Mouse (Mus musculus) heart, adult 9 months (tissue): ENCODE measurements at regions not wholly inside any gene's neighbourhood (a gene's known extent, or its start where the extent isn't known, plus 50 kb on each side); places are given as distances from the start of the nearest gene placed in this dataset.

Experiments
- DNase-seq, 2 experiments: peaks; one replicate each; pipeline ENCODE4 v3.0.0; 2022; ENCODE audit warnings: low spot score in 2 of 2

DNA sequence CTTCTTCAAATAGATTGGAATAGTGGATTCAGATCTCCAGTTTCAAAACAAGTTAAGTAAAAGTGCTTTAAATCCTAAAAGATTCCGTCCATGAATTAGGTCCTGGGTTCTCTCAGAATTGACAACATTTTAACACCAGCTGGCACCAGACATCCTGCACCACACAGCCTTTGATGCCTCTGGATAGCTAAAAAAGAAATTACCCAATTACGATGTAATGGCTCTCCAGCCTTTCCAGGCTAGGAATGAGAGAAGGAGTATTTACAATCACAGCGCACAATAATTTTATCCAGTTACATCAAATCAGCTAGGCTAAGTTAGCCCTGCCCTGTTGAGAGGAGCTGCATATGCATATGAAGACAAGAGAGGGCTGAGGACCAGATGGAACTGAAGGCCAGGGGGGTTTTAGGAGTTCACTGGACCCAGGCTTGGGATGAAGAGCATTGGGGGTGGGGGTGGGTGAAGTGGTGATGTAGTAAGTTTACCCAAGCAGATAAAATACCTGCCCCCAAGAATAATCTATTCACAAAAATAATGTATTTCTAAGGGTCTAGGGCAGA lies 455.8 kb upstream of the Tle4 start:
- DNase-seq = no peak

DNA sequence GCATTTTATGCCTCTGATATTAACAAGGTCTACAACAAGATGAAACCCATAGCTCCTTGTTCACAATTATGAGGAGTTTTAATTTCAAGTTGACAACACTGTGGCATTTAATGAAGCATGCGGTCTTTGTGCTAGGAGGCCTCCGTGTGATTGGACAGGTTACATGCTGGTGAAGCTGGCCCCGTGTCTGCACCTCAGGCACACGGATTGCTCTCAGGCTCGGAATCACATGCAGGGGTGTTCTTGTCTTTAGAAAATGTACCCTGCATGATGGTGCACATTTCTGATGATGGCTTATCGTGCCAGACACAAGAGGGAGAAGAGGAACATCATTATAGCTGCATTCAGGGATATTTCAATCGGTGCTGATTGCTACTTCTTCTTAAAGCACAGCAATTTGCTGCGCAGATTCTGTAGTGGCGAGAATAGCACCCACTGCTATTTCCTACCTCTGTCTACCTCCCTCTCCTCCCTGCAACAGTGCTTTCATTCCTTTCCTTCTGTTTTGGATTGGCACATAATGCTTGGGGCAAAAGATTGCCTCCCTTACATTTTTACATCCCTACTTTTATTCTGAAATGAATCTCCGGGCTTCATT lies 454.9 kb upstream of the Tle4 start:
- DNase-seq = no peak

DNA sequence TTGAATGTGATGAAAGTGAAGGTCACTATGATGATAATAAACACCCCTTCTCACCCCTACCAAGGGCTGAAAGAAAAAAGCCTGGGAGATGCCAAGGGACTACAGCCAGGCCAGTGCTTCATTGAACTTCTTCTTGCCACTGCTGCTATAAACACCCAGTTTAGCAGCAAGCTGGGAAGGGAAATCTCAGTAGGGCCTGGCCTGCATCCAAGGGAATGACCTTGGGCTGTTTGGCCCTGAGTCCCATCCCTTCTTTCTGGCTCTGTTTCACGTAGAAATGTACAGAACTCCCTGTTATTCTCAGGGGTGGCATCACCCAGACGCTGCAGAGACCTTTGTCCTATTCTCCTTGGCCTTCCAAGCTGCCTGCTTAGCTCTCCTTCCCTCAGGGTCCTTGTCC lies 450.0 kb upstream of the Tle4 start:
- no peak for DNase-seq

DNA sequence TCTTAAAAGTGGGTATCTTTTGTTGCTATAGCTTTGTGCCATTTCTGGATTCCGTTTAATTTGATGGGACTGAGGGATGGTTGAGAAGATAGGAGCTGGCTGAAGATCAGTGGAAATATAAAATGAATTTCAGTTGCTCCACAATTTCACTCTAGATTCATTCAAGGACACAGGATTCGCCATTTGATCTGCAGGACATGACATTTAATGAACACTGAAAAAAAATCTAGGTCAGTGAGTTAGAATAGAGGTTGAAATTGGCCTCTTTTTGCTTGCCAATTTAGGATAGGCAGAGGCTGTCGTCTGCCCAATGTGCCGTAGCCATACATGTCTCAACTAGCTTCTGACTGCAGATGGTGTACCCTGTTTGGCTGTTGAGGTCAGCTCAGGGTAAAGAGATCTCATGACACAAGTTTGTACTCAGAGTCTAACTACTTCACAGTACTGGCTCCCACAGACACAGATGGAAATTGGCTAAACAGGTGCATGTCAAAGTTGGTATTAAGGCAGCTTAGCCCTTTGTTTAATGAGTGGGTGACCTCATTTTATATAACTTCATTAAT lies 449.5 kb upstream of the Tle4 start:
- no peak for DNase-seq

DNA sequence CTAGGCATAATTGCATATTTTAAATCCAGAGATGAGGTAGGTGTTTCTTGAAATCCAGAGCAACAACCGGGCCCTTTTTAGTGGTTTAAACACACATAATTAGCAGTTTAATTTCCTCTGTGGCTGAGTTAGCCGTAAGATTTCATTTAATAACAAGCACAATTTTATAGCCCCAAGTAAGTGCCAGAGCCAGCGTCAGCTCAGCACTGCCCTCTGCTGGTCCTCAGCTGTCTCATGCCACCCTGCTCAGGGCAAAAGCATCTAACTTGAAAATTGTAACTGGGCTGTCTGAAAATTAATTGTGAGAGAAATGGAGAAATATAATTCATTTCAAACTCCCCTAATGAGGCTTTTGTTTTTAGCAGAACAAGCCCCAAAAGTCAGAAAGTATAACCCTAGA lies 437.7 kb upstream of the Tle4 start:
- DNase-seq = peak in 1 of 2 experiments; percentile 6

DNA sequence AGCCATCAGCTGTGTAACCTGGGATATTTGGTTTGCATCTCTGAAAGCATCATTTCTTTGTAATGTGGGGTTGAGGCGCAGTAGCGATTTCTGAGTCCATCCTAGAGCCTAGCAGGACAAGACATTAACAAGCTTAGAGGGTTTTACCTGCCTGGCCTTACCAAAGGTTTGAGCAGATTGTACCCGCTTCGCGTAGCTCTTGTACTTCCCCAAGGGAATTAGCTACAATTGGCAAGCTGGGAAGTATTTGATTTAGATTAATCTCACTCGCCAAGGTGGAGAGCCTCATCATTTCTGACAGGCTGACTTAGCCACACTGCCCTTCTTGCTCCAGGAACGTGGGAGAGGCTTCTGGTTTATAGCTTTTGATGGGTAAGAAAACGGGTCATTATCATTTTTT lies 436.1 kb upstream of the Tle4 start:
- DNase-seq = no peak

DNA sequence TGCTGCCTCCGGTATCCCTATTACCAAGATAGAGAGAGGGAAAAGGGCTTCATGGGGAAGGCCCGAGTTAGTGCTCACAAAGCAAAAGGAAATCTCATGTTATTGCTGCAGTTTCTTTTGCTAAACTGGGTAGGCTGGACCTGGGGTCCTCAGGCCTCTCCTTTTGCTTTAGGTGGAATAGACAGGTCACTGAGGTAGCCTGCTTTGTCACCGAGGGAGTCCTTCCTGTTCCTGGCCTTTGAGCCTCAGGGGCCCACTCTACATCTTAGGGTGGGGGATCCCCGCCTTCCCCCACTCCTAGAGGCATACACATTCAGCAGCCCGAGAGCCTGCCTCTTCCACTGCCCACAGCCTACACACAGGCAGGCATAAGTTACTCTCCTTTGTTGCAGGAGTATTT lies 435.5 kb upstream of the Tle4 start:
- no peak for DNase-seq

DNA sequence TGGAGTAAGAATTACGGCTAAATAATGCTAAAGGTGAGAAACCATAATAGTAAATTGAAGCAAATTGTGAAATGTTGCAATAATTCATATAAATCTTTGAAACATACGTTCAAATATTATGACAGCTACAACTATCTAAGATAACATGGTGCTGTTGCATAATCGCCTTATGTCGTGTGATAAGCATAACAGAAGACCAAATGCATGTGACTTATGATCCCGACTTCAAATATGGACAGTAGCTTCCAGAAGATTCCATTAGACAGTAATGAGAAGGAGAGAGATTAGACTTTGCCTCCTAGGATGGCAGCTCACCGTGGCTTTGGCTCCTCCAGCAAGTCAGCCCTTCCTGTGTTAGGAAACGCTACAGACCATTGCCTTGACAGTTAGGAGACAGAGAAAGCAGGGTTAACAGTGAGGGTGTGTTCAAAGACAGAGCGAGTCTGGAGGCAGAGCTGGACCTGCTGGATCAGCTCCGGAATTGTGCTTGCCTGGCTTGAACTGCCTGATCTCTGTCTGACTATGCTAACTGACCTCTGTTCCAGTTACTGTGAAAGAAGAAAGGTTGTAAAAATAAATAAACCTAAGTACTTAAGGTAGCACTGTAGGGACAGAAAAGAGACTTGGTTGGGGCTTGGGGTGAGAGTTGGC lies 434.6 kb upstream of the Tle4 start:
- DNase-seq = no peak

DNA sequence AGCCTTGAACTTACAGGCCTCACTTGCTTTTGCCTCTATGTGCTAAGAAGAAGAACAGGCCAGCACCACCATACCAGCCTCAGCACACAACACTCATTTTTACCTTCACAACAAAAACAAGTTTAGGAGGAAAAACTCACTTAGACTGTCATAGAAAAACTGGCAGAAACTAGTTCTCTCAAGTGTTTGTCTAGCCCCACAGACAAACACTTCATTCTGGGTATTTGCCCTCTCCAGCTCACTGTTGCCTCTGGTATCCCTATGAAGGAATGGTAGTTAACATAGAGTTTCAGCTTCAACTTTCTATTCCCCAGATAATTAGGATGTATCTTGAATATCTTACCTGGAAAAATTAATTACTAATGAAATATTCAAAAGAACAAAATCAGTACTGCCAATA lies 433.6 kb upstream of the Tle4 start:
- no peak for DNase-seq

DNA sequence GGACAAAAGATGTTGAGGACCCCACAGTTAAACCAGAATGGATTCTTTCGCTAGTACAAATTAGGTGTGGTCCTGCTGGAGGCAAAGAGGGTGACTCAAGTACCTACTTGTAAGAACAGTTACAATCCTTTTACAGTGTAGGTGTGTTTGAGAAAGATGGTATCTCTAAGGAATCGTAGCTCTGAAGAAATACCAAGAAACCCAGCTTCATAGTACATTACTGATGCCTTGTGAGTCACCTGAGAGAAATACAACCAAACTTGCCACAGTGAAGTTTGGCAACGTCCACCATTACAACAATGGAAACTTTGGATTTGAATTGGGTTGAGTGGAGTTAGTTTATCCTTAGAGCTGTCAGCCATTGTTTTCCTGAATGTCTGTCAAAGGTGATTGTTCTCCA lies 405.7 kb upstream of the Tle4 start:
- DNase-seq = no peak

DNA sequence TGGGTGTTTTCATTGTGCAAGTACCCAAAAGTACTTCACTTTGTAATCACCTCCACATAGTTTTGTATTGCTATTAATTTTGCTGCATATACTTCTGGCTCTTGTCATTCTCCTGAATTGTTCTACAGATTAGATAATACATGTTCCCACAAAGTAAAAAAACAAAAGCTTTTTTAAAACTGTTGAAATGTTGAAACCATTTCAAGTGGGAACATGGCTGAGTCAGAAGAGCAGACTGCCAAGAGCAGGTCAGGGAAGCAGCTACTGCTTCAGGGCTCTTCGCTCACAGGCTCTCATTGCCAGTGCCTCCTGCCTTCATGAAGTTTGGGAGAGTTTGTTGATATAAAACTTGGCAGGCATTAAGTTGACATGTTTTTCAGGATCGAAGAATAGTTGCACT lies 395.5 kb upstream of the Tle4 start:
- DNase-seq = no peak

DNA sequence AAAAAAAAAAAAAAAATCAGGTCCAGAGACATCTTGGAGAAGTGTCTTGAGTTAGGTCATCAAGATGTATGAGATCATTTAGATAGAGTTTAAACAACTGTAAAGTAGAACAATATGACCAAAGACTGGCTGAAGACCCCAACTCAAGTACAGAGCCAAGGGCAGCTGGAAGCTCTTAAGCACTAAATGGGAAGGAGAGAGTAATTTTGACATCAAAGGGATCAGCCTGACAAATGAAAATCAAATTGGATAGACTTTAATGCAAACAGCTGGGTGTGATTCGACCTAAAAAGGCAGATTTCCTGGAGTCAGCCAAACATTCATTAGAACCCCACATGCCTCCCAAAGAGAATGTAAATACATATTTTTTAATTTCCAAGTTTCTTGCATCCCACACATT lies 372.3 kb upstream of the Tle4 start:
- DNase-seq = no peak

DNA sequence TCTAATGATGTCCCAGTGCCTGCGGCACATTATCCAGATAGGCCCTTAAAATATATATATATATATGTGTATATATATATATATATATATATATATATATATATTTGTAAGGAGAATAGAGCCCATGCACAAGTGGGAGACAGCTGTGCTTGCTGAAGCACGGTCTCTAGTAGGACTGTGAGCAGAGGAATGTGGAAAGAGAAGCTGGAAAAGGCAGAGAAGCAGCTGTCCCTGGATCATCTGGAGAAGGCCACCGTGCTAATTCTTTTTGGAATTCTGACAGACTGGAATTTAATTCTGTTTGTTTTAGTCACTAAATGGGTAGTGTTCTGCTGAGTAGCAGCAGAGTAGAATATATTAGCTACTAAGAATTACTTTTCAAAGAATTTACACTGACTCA lies 370.4 kb upstream of the Tle4 start:
- DNase-seq = no peak

DNA sequence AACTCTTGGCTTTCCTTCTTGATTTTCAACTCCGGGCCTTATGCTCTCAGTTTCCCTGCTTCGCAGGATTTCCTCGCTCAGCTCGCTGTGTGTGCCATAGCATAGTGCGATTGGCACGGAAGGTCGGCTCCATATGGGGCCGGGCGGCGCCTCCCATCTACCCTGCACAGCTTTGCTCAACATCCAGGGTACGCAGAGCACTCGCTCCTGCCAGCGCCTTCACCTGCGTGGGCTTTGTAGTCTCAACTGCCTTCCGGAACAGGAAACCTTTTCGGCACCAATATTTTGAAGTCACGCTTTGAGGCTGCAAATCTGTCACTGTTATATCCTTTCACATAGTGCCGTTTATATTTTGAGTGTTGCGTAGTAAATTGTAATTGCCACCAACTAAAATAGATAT lies 359.9 kb upstream of the Tle4 start:
- DNase-seq = no peak

DNA sequence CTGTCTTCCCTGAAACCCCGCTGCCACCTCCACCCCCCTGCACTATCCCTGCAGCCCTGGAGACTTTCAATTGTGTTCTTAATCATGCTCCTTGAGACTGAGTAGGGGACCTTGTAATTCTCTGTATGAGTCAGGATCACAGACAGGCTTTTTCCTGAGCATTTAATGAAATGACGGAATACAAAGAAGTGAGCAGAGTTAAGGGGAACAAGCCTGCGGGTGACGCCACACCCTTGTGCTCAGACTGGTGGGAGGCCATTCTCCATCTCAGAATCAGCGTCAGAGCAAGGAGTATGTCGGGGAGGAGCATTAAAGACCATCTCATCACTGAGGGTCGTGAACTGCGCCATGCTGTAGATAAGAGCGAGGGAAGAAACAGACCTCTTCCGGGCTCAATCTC lies 359.3 kb upstream of the Tle4 start:
- no peak for DNase-seq

DNA sequence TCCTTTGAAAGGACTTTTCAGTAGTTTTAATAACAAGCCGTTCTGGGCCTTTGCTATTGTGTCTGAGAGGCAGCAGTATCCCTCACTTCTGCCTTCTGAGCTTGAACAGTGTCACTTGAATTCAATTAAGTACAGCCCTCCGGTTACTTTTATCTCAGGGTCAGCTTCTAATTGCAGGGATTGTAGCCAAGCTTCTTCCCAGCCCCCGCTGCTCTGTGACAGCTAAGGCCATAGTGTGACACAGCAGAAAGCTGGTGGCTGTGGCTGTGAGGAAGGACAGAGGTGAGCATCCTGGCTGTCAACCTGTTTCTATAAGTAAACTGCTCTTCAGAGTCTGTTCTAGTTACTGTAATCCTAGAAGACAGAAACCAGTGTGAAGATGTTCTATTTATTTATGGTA lies 358.5 kb upstream of the Tle4 start:
- no peak for DNase-seq

DNA sequence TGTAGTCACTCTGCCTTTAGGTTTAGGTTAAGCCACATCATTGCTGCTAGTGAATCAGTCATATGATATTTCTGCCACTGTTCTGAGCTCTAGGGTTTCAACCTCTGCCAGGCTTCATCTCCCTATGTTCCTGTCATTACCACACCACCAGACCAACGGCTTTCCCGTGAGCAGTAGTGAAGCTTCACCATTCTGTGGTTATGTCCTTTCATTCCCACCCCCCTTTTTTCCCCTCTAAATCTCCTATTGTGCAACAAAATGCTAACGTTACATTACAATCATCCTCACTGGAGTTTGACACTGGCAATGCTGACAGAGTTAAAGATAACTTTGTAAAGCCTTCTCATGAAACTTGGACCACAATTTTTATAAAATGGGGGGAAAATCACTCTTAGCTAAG lies 358.1 kb upstream of the Tle4 start:
- DNase-seq = no peak

DNA sequence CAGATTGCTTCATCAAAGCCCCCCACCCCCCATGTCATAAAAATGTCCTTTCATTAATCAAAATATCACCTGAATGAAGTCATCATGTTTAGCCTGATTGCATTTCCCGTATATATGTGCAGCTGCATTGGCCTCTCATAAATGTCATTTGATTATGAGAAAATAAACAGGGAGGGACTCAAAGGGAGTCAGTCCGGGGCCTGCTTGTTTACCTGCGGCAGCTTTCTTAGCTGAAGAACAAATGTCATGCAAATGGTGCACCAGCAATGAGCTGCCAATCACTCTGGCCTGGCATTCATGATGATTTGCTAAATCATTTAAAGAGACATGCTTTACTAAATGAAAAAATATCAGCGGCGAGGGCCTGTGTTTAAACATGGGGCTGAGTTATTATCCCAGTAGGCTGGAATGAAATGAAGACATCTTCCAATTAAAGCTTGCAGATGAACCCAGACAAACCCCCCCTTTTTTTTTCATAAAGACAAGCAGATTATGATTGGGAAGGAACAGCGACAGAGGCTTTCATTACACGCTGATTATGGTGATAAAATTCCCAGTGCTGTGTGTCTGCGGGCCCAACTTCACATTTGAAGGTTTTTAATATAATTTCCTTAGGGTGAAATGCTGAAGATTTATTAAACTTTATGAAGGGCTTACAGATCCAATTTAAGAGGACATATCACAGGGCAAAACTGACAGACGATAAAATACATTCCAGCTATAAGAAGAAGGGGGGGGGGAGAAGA lies 342.5 kb upstream of the Tle4 start:
- DNase-seq = no peak

DNA sequence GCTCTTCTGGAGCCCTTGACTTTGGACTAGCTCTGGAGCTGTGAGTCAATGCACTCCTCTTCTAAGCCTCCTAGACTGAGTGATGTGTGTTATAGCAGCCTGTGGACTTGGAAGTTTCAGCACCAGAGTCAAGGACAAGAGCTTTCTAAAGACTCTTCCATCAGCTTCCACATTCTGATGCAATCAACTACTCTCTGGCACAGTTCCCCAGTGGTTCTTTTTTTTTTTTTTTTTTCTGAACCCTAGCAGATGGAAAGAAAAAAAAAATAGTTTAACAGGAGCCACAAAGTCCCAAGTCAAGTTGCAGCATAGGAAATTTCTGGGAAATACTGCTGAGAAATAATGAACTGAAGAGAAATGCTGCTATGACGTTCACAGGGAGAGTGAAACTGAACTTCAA lies 324.4 kb upstream of the Tle4 start:
- no peak for DNase-seq

DNA sequence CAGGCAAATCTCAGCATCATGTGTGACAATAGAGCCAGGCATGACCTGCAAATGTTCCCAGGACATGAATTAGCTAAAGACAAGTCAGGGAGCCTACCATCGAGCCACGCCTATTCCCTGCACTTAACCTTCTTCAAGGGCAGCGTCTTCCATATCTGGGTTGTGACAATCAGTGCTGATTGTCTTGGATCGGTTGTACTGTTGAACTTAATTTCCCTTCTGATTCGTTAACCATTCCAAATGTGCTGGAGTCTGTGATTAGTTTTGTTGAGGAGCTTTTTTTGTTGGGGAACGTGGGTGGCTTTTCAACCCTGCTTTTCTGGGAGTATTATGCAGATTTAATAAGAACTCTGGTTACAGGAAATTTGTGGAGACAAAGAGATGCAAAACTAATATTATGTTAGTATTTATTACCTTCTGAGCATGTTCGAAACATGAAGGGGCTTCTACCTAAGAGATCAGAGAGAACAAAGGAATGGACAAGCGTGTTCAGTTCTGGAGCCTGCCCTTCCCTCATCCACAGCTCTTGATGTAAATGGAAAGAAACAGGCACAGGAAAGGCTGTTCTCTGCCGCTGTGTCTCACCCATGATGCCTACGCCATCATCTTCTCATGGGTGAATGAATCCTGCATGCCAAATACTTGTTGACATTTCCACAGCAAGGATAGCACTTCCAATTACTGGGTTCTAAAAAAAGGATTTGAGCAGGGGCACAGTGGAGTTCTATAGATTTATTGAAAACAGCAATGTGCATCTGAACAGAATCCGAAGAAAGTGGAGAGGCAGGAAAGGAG lies 313.4 kb upstream of the Tle4 start:
- DNase-seq = no peak

DNA sequence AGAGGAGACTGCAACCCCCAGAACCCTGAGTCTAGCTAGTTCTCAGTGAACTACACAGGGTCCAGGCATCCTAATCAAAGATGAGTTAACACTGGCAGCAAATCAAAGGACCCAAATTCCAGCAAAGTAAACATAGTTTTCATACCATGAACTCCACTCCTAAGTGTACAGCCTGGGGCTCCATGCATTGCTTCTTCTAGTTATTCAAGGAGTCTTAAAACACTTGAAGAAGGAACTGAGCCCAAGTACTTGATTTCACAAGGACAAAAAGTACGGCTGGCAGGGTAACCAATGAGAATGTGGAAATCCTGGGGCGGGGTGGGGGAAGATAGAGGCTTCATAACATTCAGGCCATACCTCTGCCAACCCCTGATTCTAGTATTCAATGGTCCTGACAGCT lies 297.0 kb upstream of the Tle4 start:
- DNase-seq = no peak

DNA sequence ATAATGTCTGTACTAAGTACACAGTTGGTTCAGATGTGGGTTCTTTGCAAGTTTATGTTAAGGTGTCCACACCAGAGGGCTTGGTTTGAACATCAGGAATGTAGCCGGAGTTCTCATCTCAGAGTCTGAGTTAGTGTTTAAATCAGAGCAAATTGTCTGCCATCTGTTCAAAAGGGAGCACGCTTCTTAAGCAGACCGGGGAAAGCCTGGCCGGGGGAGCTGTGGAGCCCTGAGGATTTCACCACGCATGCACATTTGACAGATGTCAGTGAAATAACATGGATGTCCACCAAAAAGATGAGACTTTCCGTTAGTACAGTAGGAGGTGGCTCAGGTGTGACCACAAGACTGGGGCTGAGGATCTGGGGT lies 294.5 kb upstream of the Tle4 start:
- no peak for DNase-seq
